Mouse (Mus musculus) heart, postnatal 0 days (tissue): ENCODE measurements around the gene Sez6l.

Source experiments
- CTCF ChIP-seq: IDR thresholded peaks from 2 replicates; pipeline ENCODE4 v1.5.1; 2016; ENCODE audit warnings: antibody characterized with exemption, control low read depth, low read depth
- EP300 ChIP-seq: IDR thresholded peaks from 2 replicates; pipeline ENCODE4 v1.6.1; 2016; ENCODE audit warnings: antibody characterized with exemption, low read depth

DNA sequence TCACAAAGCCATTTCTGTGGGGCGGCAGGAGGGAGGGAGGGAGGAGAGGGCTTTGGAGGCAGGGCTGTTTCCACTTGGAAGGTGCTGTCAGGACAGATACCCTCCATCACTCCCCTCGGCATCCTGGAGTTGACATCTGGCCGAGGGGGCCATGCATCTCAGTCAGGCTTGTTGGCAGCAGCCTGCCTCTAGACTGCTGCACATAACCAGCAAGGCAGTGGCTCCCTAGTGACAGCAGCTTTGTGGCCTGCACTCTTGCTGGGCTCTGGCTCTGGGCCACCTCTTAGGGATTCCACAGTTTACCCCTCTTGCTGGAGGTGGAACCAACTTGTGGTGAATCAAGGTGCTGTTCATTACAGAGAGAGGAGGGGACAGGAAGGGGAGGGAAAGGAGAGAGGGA is 26.6 kb upstream of the Sez6l start:
- no peak for TF ChIP-seq EP300
- no peak for TF ChIP-seq CTCF
